Mouse (Mus musculus) brain, embryonic 14.5 days (tissue): ENCODE measurements around the gene Trim33.

Experiments
- CTCF ChIP-seq: fragments of 200-500 bp; IDR thresholded peaks from 2 replicates; pipeline ENCODE4 v1.5.1; 2012; ENCODE audit warnings: inconsistent platforms, mild to moderate bottlenecking, moderate library complexity, borderline replicate concordance; ENCODE audit not compliant: insufficient read depth, insufficient read length; ENCODE audit errors: extremely low read depth
- POLR2A ChIP-seq: fragments of 200-500 bp; IDR thresholded peaks from 2 replicates; pipeline ENCODE4 v1.6.1; 2012; ENCODE audit warnings: mild to moderate bottlenecking, inconsistent platforms, borderline replicate concordance; ENCODE audit not compliant: poor library complexity, insufficient read depth, insufficient read length, severe bottlenecking; ENCODE audit errors: extremely low read depth

GRCm38 (mm10) chr3:103405871-103406765 is 127.0 kb downstream of the Trim33 start:
- no peak for TF ChIP-seq POLR2A
- TF ChIP-seq CTCF = no peak
